Mouse (Mus musculus) kidney, adult 2 months (tissue): Measurements from ENCODE around the gene Igf1. TPM values are rescaled to one million over a fixed set of nuclear protein-coding genes. Genes with fewer than 3 reads are reported as not detected.
A peak's percentile ranks its signal among the peaks of the same experiment; 100 is the strongest.

ENCODE experiments used
- DNase-seq: peaks from one replicate; pipeline ENCODE4 v3.0.0; 2021
- H3K27ac ChIP-seq: fragments of 200-500 bp; 2 replicates; pipeline ENCODE4 v1.5.1; 2012; ENCODE audit warnings: low read depth, low read length, control low read depth, inconsistent platforms; ENCODE audit not compliant: insufficient read depth
- H3K27me3 ChIP-seq: fragments of 200-500 bp; replicated peaks from 2 replicates; pipeline ENCODE4 v1.6.1; 2012; ENCODE audit warnings: mild to moderate bottlenecking, moderate library complexity, low read length, inconsistent platforms; ENCODE audit not compliant: control insufficient read depth, insufficient read depth
- H3K36me3 ChIP-seq: fragments of 200-500 bp; 2 replicates; pipeline ENCODE4 v1.6.1; 2012; ENCODE audit warnings: mild to moderate bottlenecking, moderate library complexity, low read length, inconsistent platforms; ENCODE audit not compliant: control insufficient read depth, insufficient read depth
- H3K4me1 ChIP-seq: fragments of 200-500 bp; 2 replicates; pipeline ENCODE4 v1.6.1; 2011; ENCODE audit warnings: low read length; ENCODE audit not compliant: control insufficient read depth, insufficient read depth
- H3K4me3 ChIP-seq: fragments of 200-500 bp; 2 replicates; pipeline ENCODE4 v1.5.1; 2011; ENCODE audit warnings: mild to moderate bottlenecking, low read depth, low read length, control low read depth; ENCODE audit not compliant: insufficient read depth
- CTCF ChIP-seq: fragments of 200-500 bp; conservative IDR thresholded peaks from 2 replicates; pipeline ENCODE4 v1.5.1; 2011; ENCODE audit warnings: low read depth, mild to moderate bottlenecking, control low read depth, low read length, moderate library complexity, mixed read lengths; ENCODE audit not compliant: insufficient read depth, insufficient read length
- POLR2A ChIP-seq: fragments of 200-500 bp; IDR thresholded peaks from one replicate; pipeline ENCODE4 v1.6.1; 2011; ENCODE audit warnings: low read depth, low read length, control low read depth
- WGBS: fragments of 180-500 bp; shearing (Covaris S2); methylation state at CpG from one replicate; pipeline ENCODE4 v1.1.7; 2018; 5-methylcytosine and 5-hydroxymethylcytosine counted together
- polyA plus RNA-seq: library from polyadenylated mRNA; depleted of rRNA; stranded (reverse); fragments of >200 nt; gene quantifications from 2 replicates; pipeline ENCODE4 v1.2.3, GENCODE M21; 2012

The Igf1 gene
- polyA plus RNA-seq, 1 experiment: 28.9 TPM

DNA sequence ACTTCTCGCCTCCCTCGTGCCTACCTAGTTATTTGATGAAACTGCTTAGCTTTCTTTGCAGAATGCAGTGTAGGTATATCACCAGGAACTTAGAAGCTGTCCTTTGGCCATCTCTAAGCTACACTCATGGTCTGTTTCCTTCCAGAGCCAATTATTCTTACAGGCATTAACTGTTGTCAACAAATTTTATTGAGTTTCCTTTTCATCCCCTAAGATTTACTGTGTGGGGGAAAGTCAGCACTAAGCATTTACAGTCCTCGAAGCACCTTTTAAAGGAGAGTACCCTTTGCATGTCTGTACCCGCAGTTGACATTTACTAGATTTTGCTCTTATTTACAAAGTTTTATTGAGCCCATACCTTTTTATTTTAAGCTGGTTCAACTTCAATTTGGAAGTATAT lies 9.6 kb downstream of the Igf1 start:
- no peak overlapping the region; the same call in 1 of the 2 replicates for H3K27ac ChIP-seq
- 66% methylated on average over 4 of the region's 4 CpGs for WGBS
- no peak for DNase-seq
- no peak for TF ChIP-seq POLR2A
- TF ChIP-seq CTCF: no peak
- no peak overlapping the region for H3K4me3 ChIP-seq
- no peaks in the 10 kb centered on the region; the same call in 1 of the 2 replicates for H3K27me3 ChIP-seq
- H3K36me3 ChIP-seq: no peaks in the 10 kb centered on the region
- 0 out of 2 replicates have a peak, but pooled peaks cover 2% of the 10 kb centered on the region for H3K4me1 ChIP-seq

DNA sequence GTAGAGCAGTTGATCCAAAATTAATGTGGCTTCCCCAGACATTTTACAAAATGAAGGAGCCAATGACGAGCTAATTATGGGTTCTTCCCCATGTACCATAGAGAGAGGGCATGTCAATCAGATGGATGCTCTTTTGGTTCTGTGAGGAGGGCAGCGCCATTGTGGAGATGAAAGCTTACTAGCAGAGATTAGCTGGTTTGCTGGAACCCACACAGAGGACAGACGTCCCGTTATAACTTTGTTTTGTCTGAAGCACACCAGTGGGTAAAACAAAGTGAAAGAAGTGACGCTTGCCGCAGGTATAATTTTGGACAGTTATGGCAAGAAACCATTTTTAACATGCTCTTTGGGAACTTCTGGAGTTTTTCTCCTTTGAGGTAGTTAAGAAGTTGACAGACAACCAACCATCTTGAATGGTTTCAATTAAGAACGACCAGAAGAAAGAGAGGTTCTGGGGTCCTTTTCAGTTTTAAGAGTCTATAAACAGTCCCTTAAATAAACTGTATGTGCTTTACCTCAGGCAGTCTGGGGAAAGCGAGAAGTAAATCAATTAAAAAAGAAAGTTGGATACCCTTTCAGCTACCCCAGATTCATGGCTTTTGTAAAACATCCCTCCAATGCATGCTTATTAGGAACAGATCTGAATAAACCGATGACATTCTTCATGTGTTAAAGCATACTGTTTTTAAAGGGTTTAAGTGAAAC lies 10.4 kb downstream of the Igf1 start:
- H3K27ac ChIP-seq: no peak overlapping the region
- H3K36me3 ChIP-seq: no peaks in the 10 kb centered on the region
- DNase-seq: no peak
- H3K4me1 ChIP-seq: peaks cover 5% of the 10 kb centered on the region; the same call in 1 of the 2 replicates
- TF ChIP-seq POLR2A: no peak
- TF ChIP-seq CTCF: no peak
- no peak overlapping the region for H3K4me3 ChIP-seq
- no peaks in the 10 kb centered on the region; the same call in 1 of the 2 replicates for H3K27me3 ChIP-seq
- 86% methylated on average over 9 of the region's 9 CpGs for WGBS

DNA sequence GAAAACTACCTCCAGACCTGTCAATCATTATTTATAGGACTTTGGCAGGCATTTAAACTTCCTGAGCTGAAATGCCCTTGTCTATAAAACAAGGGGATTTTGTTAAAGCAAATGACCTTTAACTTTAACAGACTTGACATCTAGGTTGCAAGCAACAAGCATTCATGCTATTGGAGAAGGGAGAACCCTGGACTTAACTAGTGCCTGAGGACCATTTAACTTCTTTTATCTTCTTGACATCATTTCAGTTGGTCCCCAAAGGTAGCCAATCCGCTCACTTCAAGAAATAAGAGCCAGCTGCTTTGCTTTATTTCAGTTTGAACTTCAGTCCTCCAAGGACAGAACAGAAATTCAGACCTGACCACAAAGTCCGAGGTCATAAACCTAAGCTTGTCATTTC lies 11.1 kb downstream of the Igf1 start:
- Histone ChIP-seq H3K36me3 (no peaks in the 10 kb centered on the region), H3K27ac (no peak overlapping the region), H3K4me1 (peaks cover 5% of the 10 kb centered on the region; the same call in 1 of the 2 replicates), H3K27me3 (no peaks in the 10 kb centered on the region; the same call in 1 of the 2 replicates), H3K4me3 (no peak overlapping the region)
- WGBS: 85% methylated on average over 2 of the region's 2 CpGs
- no peak for TF ChIP-seq POLR2A
- no peak for TF ChIP-seq CTCF
- no peak for DNase-seq

DNA sequence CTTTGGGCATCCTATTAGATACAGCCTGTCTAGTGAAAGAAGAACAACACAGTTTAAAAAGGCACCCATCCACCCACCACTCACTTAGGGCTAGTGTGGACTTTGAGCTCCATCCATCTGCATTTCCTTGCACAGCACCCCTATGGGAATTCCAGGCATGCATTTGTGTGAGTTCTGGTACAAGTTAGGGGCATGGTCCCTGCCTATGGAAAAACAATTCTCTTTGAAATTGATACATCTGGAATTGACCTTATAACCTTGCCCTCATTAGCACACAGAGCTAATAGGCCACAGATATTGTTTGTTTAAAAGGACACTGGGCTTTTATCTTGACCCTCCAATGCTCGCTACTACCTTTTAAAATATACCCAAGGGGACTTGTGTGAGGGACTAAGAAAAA lies 11.6 kb downstream of the Igf1 start:
- H3K27me3 ChIP-seq: no peaks in the 10 kb centered on the region; the same call in 1 of the 2 replicates
- 98% methylated on average over 1 of the region's 1 CpGs for WGBS
- H3K36me3 ChIP-seq: no peaks in the 10 kb centered on the region
- DNase-seq: no peak
- no peak overlapping the region for H3K27ac ChIP-seq
- peaks cover 5% of the 10 kb centered on the region; the same call in 1 of the 2 replicates for H3K4me1 ChIP-seq
- H3K4me3 ChIP-seq: no peak overlapping the region
- TF ChIP-seq POLR2A (no peak), CTCF (no peak)

DNA sequence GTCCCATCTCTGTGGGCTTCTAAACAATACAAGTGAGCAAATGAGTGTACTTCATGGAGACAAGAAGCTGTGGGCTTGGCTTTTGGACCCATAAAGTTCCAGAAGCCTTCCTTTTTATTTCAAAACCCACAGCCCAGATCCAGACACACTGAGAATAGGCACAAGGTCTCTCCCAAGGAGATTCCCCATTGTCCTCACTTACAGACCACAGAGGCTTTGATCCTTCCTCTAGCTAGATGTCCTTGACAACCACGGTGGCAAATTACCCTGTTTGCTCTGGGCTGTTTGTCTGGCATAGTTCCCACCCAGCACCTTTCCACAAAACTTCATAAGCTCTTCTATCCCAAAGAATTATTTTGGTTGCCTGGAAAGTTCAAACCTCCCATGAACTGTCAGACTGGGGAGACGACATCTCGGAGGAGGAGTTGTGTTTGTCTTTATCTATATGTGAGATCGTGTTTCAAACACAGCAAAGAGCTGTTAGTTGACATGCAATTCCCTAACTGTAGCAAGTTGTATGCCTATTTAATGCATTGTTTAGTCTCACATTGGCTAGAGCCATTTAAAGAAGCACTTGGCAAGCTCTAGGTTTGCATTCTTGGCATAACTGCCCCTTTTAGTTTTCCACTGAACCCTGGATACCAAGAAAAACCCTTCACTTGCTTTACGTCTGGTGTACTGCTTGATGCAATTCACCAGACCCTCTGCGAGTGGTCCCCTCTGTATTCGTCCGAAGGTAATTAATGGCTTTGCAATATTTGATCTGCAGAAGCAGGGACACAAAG lies 14.0 kb downstream of the Igf1 start:
- H3K36me3 ChIP-seq: no peaks in the 10 kb centered on the region
- H3K27ac ChIP-seq: peak overlapping the region; percentile 74

DNA sequence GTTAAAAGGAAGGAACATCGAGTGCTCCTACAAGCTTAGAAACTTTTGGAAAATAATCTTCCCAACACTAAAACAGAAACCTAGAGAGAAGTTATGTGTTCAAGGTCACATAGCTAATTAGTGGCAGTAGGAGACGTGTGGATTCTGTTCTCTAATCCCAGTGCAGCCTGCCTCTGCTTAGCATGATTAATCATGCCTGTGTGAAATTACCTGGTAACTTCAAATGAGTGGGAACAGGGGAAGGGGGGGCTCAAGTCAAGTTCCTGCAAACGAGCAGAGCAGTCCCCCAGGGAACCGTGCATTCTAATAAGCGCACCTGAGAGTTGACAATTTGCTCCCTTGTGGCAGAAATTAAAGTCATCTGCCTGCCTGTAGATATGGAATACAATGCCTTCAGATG lies 14.8 kb downstream of the Igf1 start:
- WGBS: 40% methylated on average over 5 of the region's 5 CpGs
- H3K4me3 ChIP-seq: no peak overlapping the region
- TF ChIP-seq POLR2A (no peak), CTCF (no peak)

More for the DNA sequence above, 14.0 kb downstream of the Igf1 start:
- Histone ChIP-seq H3K4me1 (peaks cover 5% of the 10 kb centered on the region; the same call in 1 of the 2 replicates), H3K27me3 (no peaks in the 10 kb centered on the region; the same call in 1 of the 2 replicates), H3K4me3 (no peak overlapping the region)
- DNase-seq: peak; percentile 66
- 40% methylated on average over 8 of the region's 8 CpGs for WGBS
- TF ChIP-seq CTCF: no peak
- TF ChIP-seq POLR2A: no peak

DNA sequence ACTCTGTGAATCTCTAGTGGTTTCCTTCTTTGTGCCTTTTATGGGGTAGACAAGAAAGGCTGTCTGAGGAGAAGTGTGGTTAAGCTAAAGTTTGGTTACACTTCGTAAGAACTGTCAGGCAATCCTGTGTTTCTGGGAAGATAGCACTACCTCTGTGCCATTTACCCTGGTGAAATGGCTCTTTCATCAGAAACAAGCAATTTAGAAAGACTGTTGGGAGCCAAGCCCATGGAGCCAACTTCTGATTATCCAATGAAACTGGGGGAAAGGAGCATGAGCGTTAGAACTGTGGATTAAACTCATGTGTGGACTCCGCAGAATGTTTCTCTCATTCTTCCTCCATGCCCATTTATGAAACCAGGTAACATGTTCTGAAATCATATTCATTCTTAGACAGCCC lies 15.5 kb downstream of the Igf1 start:
- H3K36me3 ChIP-seq: no peaks in the 10 kb centered on the region
- TF ChIP-seq CTCF (no peak), POLR2A (no peak)

More for the DNA sequence above, 14.8 kb downstream of the Igf1 start:
- no peaks in the 10 kb centered on the region for H3K36me3 ChIP-seq
- peaks cover 5% of the 10 kb centered on the region; the same call in 1 of the 2 replicates for H3K4me1 ChIP-seq
- peak overlapping the region; percentile 66 for H3K27ac ChIP-seq
- no peaks in the 10 kb centered on the region; the same call in 1 of the 2 replicates for H3K27me3 ChIP-seq
- peak; percentile 56 for DNase-seq

More for the DNA sequence above, 15.5 kb downstream of the Igf1 start:
- peaks cover 5% of the 10 kb centered on the region; the same call in 1 of the 2 replicates for H3K4me1 ChIP-seq
- H3K27me3 ChIP-seq: no peaks in the 10 kb centered on the region; the same call in 1 of the 2 replicates
- H3K4me3 ChIP-seq: no peak overlapping the region
- 95% methylated on average over 3 of the region's 3 CpGs for WGBS
- H3K27ac ChIP-seq: no peak overlapping the region
- DNase-seq: no peak
